Mouse (Mus musculus) forelimb bud, embryonic 11.5 days (tissue): ENCODE results near the gene Cd3eap.

Experiments
- DNase-seq: peaks from one replicate; pipeline ENCODE4 v3.0.0-alpha.2; 2012; ENCODE audit warnings: low read depth, low spot score

Gene Cd3eap

GRCm38 (mm10) chr7:19359299-19359891 is at the start of gene Cd3eap, which contains the start of gene Ppp1r13l:
Gene Cd3eap (minus strand): TSS chr7:19359483.
Gene Ppp1r13l (plus strand): TSS chr7:19359749.
- peak; percentile 86 for DNase-seq

- DNase-seq = peak; percentile 76
Observed at GRCm38 (mm10) chr7:19405417-19405816, 46.1 kb upstream of the Cd3eap start.

DNA sequence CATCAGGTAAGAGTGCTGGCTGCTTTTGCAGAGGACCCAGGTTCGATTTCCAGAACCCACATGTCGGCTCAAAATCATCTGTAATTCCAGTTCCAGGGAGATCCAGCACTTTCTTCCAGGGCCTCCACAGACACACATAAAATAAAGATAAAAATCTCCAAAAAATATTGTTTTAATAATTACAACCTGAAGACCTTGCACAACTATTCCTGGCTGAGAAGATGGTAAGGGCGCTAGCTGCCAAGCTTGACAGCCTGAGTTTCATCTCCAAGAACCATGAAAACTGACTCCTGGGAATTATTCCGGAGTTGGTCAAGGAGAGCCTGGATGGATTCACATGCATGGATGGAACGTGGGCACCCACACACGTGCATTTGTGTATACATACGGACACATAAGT is 45.2 kb upstream of the Cd3eap start, which contains the start of gene Ckm:
Gene Ckm, plus strand, starts transcription at position 301 of the 400 bp plus-strand sequence.
- DNase-seq = no peak

DNA sequence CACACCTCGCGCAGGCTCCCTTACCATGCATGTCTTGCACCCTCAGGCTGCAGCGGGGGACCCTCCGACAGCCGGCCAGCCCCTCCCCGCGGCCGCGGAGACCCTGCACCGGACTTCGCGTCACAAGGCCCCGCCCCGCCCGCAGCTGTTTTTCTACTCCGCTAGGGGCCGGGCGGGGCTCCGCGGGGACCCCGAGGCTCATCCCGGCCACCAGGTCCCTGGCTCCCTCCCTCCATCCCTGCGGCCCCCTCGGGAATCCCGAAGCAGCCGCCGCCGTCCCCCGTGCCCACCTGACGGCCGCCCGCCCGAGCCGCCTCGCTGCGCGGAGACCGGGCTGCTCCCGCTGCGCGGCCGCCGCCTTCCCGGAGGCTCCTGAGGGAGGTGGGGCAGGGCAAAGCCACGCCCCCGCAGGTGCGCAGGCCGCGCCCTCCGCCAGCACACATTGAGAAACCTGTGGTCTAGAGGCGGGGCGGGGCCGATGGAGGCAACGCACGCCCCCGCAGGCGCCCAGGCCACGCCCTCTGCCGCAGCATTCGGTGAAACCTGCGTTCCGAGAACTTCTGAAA is 44.5 kb upstream of the Cd3eap start, which contains the start of gene Klc3:
Gene Klc3, minus strand, starts transcription at position 374 of the 566 bp plus-strand sequence.
- peak; percentile 38 for DNase-seq

DNA sequence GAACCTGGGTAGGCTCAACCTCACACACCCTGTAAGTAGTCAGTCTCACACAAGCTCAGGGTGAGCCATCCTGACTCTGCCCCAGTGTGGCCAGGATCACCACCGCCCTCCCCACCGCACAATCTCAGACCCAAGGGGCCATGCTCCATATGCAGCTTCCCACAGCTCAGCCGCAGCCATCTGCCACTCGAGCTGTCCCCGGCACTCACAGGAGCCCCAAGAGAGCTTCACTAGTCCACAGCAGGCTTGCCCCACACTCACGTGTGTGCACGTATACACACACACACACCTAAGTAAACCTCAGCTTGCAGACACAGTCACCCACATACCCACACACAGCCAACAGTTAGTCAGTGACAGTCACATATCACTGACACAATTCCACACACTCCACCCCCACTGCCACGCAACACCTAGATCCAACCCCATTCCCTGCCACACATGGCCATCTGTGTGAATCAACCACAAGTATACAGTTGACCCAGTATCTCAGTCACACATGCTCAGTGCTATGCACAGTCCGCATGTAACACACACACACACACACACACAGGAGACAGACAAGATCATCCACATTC is 43.3 kb upstream of the Cd3eap start:
- DNase-seq = no peak

- no peak for DNase-seq
Observed at GRCm38 (mm10) chr7:19400946-19401345, 41.7 kb upstream of the Cd3eap start.

- no peak for DNase-seq
Observed at GRCm38 (mm10) chr7:19399496-19400280, 40.4 kb upstream of the Cd3eap start.

DNA sequence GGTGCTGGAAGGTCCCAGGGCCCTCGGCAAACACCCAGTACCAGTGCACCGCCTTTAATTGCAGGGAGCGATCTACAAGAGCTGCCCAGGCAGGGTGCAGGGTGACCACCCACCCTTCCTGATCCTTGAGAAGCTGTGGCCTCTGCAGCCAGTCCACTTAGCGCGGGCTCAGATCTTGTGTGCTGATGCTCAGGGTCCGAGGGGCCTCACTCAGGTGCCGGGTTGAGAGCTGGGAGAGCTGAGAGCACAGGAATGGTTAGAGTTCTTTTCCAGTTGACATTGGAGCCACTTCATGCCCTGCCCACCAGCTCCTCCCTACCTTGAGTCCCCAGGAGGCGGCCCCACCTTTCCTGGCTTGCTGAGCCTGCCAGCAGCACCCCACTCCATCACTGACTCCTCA is 35.2 kb upstream of the Cd3eap start:
- DNase-seq = no peak

GRCm38 (mm10) chr7:19388699-19389413 is 29.6 kb upstream of the Cd3eap start:
- DNase-seq = no peak

DNA sequence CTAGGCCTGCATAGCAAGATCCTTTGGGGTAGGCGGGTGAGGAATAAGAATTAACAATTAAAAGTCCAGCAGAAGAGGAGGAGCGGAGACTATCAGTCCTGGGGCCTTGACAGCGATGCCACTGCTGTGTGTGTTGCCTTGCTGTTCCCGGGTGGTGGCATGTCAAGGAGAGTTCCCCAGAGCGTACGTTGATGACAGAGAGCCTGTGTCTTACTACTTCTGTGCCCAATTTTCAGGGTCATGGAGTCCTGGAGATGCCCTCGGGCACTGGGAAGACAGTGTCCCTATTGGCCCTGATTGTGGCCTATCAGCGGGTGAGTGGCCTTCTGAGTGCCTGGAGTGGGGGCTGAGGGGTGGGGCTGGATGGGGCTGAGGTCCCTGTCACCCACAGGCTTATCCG is 24.4 kb upstream of the Cd3eap start:
- no peak for DNase-seq

DNA sequence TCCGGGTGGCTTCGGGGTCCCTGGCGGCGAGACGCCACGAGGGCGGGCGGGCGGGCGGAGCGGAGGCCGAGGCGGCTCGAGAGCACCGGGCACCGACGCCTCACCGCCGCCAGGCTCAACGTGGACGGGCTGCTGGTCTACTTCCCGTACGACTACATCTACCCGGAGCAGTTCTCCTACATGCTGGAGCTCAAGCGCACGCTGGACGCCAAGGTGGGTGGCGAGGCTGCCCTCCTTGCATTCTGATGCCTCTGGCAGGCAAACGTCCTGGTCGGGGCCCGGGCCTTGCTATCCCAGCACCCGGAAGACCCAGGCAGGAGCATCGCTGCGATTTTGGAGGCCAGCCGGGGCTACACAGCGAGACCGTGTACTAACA is 22.9 kb upstream of the Cd3eap start:
- no peak for DNase-seq

DNA sequence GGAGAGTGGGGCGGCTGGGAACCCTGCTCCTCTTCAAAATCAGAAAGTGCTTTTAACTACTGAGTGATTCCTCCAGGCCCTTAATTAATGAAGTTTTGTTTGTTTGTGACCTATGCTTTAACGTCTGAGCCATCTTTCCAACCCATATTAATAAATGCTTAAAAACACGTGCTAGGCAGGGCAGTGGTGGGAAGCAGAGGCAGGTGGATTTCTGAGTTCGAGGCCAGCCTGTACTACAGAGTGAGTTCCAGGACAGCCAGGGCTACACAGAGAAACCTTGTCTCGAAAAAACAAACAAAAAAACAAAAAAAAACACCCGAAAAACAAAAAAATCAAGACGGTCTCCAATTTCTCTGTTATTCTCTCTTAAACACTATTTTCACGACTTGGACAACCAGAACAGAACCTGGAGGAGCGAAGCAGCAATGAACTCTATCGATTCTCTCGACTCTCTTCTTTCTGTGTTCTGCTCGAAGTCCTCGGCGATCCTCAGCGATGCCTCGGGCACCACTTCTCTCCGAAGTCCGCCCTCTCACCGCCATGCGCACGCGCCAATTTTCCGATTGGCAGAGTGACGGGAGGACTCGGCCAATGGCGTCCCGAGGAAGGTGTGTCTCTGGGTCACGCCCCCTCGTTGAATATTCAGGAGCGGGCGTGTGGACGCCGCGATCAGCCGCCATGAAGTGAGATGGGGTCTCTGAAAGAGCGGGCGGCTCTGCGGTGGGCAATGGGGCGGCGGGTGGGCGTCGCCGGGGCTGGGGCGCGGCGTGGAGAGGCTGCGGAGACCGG is 22.3 kb upstream of the Cd3eap start, which contains the start of gene Ercc2:
Gene Ercc2, plus strand, starts transcription at position 634 of the 789 bp plus-strand sequence.
- DNase-seq = peak; percentile 99

- DNase-seq = no peak
Observed at GRCm38 (mm10) chr7:19378049-19378448, 18.8 kb upstream of the Cd3eap start.

DNA sequence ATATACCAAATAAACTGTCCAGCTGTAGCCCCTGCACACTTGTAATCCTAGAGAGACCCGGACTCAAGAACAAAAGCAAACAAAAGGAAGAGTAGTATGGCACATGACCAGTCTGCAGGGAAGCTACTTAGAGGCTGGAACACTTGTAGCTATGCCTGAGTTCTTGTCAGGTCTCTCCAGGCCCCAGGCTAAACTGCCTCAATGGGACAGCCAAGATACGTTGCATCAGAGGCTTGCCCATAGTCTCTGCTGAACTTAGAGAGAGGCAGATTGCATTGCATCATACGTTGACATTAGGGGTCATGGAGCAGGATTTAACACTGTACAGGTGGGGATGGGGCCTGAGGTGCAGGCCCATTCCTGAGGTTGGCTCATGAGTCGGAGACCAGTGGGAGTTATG is 16.7 kb upstream of the Cd3eap start:
- no peak for DNase-seq

- no peak for DNase-seq
Observed at GRCm38 (mm10) chr7:19375368-19375767, 16.1 kb upstream of the Cd3eap start.

DNA sequence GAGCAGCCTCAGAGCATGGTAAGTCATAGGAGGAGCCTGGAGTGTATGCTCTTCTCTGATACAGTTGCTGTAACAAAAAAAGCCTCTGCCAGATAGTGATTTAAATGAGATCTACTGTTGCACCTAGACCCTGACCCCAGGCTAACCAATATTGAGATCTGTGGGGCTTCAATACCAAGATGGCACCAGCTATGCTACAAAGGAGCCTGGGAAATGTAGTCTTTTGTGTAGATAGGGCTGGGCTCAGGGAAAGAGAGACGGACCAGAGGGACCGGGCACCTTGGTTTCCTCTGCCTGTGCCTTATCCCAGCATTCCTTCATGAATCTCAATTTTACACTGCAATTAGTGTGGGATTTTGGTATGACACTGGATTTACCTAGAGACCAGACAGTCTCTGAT is 14.1 kb upstream of the Cd3eap start:
- no peak for DNase-seq

DNA sequence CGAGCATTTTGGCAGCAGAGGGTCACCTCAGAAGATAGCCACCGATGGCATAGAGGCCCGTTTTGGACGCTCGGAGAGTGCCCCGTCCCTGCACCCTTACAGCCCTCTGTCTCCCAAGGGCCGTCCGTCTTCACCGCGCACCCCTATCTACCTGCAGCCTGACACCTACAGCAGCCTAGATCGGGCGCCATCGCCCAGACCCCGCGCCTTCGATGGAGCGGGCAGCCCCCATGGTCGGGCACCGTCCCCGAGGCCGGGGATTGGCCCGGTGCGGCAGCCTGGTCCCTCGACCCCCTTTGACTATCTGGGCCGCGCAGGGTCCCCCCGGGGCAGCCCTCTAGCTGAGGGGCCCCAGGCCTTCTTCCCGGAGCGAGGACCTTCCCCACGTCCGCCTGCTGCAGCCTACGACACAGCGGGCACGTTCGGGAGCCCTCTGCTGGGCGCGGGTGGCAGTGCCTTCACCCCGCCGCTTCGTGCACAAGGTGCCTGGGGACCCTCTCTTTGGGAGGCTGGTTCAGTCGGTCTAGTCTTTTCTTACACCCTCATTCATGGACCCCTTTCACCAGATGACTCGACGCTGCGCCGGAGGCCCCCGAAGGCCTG is 10.6 kb upstream of the Cd3eap start:
- no peak for DNase-seq

GRCm38 (mm10) chr7:19368380-19368779 is 9.1 kb upstream of the Cd3eap start:
- DNase-seq = no peak

DNA sequence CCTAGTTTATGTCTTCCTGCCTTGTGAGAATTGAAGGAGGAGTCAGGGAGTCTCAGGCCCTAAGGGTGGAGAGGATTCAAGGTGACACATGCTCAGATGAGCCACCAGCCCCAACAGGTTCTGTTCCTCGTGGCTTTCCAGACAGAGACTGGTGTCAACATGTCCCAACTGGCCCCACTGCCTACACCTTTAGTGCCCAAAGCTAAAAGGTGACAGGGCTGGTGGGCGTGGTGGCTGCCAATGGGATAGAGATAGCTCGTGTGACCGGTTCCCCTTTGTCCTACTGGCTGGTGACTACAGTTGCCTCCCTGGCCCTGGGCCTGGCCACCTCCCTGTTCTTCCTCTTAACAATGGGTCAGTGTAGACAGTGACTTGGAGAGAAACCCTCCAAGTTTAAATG is 6.1 kb upstream of the Cd3eap start:
- no peak for DNase-seq

DNA sequence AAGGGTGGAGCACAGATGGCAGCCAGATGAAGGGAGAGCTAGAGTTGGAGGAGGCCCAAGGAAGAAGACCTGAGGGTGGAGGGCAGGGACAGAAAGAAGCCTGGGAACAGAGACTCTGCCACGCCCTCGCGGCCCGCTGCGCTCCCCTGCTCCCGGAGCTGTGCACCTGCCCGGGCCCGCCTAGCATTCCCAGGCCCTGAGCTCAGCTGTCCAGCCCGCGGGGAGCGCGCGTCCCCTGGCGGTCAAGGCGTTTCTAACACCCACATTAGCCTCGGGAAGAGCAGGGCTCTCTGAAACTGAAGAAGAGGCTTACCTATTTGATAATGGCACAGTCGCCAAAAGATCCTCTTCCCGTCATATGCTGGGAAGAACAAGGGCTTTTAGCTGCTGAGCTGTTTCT is 4.6 kb upstream of the Cd3eap start:
- no peak for DNase-seq
